Mouse (Mus musculus) myocyte (in vitro differentiated cells): Measurements from ENCODE around the gene Ddit4l.

Source experiments
- CEBPB ChIP-seq: IDR thresholded peaks from 2 replicates; pipeline ENCODE4 v1.6.1; 2011; ENCODE audit warnings: mild to moderate bottlenecking, moderate library complexity; ENCODE audit not compliant: poor library complexity, insufficient read depth, severe bottlenecking
- E2F4 ChIP-seq: IDR thresholded peaks from one replicate; pipeline ENCODE4 v1.6.1; 2011; ENCODE audit warnings: mild to moderate bottlenecking, control low read depth, moderate library complexity; ENCODE audit not compliant: insufficient read depth
- MAX ChIP-seq: IDR thresholded peaks from one replicate; pipeline ENCODE4 v1.6.1; 2011; ENCODE audit warnings: low read depth, mild to moderate bottlenecking, control low read depth
- MYOD1 ChIP-seq, 3 experiments: IDR thresholded peaks; one replicate each; pipeline ENCODE4 v1.6.1; 2011; ENCODE audit warnings: control low read depth in 2 of 3, low read depth in 2 of 3, mild to moderate bottlenecking in 2 of 3, moderate library complexity in 1 of 3; ENCODE audit not compliant: insufficient read length in 2 of 3, control insufficient read depth in 1 of 3
- MYOG ChIP-seq, 3 experiments: IDR thresholded peaks; one replicate each; pipeline ENCODE4 v1.6.1; 2011; ENCODE audit warnings: control low read depth in 2 of 3, low read depth in 2 of 3, mild to moderate bottlenecking in 2 of 3; ENCODE audit not compliant: insufficient read length in 2 of 3, control insufficient read depth in 1 of 3, insufficient read depth in 1 of 3
- POLR2A ChIP-seq: IDR thresholded peaks from one replicate; pipeline ENCODE4 v1.6.1; 2011; ENCODE audit warnings: low read depth, mild to moderate bottlenecking, control low read depth, moderate library complexity; ENCODE audit not compliant: insufficient read length
- POLR2AphosphoS2 ChIP-seq: IDR thresholded peaks from one replicate; pipeline ENCODE4 v1.6.1; 2011; ENCODE audit warnings: low read depth, control low read depth; ENCODE audit not compliant: insufficient read length
- REST ChIP-seq: IDR thresholded peaks from one replicate; pipeline ENCODE4 v1.6.1; 2011; ENCODE audit warnings: mild to moderate bottlenecking, control low read depth, moderate library complexity; ENCODE audit not compliant: insufficient read depth, insufficient read length
- TCF12 ChIP-seq: IDR thresholded peaks from one replicate; pipeline ENCODE4 v1.6.1; 2011; ENCODE audit warnings: mild to moderate bottlenecking, control low read depth; ENCODE audit not compliant: poor library complexity, insufficient read depth, severe bottlenecking
- USF1 ChIP-seq: IDR thresholded peaks from one replicate; pipeline ENCODE4 v1.6.1; 2011; ENCODE audit warnings: low read depth, mild to moderate bottlenecking, control low read depth, moderate library complexity

- no peak for TF ChIP-seq USF1
- no peak for TF ChIP-seq E2F4
- no peak for TF ChIP-seq POLR2A
- no peak for TF ChIP-seq POLR2AphosphoS2
- no peak for TF ChIP-seq MYOG (IDR thresholded peaks at IDR 0.05; ENCODE audit: control insufficient read depth in 1 of 3, insufficient read depth in 1 of 3, insufficient read length in 2 of 3, low read depth in 2 of 3)
- no peak for TF ChIP-seq REST
- no peak for TF ChIP-seq MYOD1 (IDR thresholded peaks at IDR 0.05; ENCODE audit: control insufficient read depth in 1 of 3, insufficient read length in 2 of 3, low read depth in 2 of 3)
- no peak for TF ChIP-seq TCF12
- no peak for TF ChIP-seq CEBPB
- no peak for TF ChIP-seq MAX
Measured at GRCm38 (mm10) chr3:137642137-137642536, 20.7 kb downstream of the Ddit4l start.
